ENCODE assay signal across 9 mouse cellular contexts in genomic region chr14:45455651-45456501, GRCm38 (mm10). TPM values are rescaled to one million over a fixed set of nuclear protein-coding genes. Genes with fewer than 3 reads are reported as not detected.
DNase-seq lines count a peak whose midpoint lies in the region; ATAC-seq lines count a peak whose summit lies in the region.
"Had no signal": no experiment of that assay in that cellular context is flagged by ENCODE, and none has a peak within 500 bp of the region (broad histone marks: within the 10 kb centered on the region; RNA-seq: fewer than 3 reads in every experiment).

No protein-coding gene starts in this region.

- H3K4me2 ChIP-seq in midbrain, embryonic 11.5 days = no peak overlapping the region
- H3K4me2 ChIP-seq in hindbrain, embryonic 15.5 days = no peak overlapping the region
- no peak overlapping the region for H3K4me2 ChIP-seq in stomach, embryonic 16.5 days (ENCODE audit: low read depth, low read length)

- ATAC-seq in midbrain, embryonic 11.5 days (ENCODE audit: low FRiP score) = no peak
- ATAC-seq in hindbrain, embryonic 15.5 days (ENCODE audit: low FRiP score, low read depth) = no peak
- ATAC-seq in stomach, embryonic 16.5 days (ENCODE audit: insufficient read depth, low FRiP score) = no peak

- H3K27me3 ChIP-seq in midbrain, embryonic 10.5 days (ENCODE audit: low read depth, poor library complexity, severe bottlenecking) = no peaks in the 10 kb centered on the region
- no peaks in the 10 kb centered on the region for H3K27me3 ChIP-seq in midbrain, embryonic 11.5 days (ENCODE audit: control insufficient read depth, insufficient read depth, low read length)
- H3K27me3 ChIP-seq in hindbrain, embryonic 15.5 days = no peaks in the 10 kb centered on the region
- no peaks in the 10 kb centered on the region for H3K27me3 ChIP-seq in stomach, embryonic 16.5 days (ENCODE audit: control insufficient read depth, insufficient read depth, low read length)

- peaks cover 32% of the 10 kb centered on the region for H3K36me3 ChIP-seq in midbrain, embryonic 10.5 days
- H3K36me3 ChIP-seq in midbrain, embryonic 11.5 days (ENCODE audit: control insufficient read depth, insufficient read depth, low read length) = 0 out of 2 replicates have a peak, but pooled peaks cover 2% of the 10 kb centered on the region
- H3K36me3 ChIP-seq in hindbrain, embryonic 15.5 days = peaks cover 7% of the 10 kb centered on the region
- 0 out of 2 replicates have a peak, but pooled peaks cover 7% of the 10 kb centered on the region for H3K36me3 ChIP-seq in stomach, embryonic 16.5 days (ENCODE audit: control insufficient read depth, insufficient read depth, low read length)

- H3K9me3 ChIP-seq in midbrain, embryonic 10.5 days (replicated peaks) = no peaks in the 10 kb centered on the region
- no peaks in the 10 kb centered on the region for H3K9me3 ChIP-seq in midbrain, embryonic 11.5 days (ENCODE audit: control insufficient read depth, low read length)
- H3K9me3 ChIP-seq in hindbrain, embryonic 15.5 days = no peaks in the 10 kb centered on the region
- no peaks in the 10 kb centered on the region for H3K9me3 ChIP-seq in stomach, embryonic 16.5 days (replicated peaks; ENCODE audit: control insufficient read depth, low read length)

- H3K4me1 ChIP-seq in midbrain, embryonic 10.5 days = peaks cover 41% of the 10 kb centered on the region
- H3K4me1 ChIP-seq in midbrain, embryonic 11.5 days (ENCODE audit: control insufficient read depth, insufficient read depth, low read length) = peaks cover 4% of the 10 kb centered on the region
- peaks cover 27% of the 10 kb centered on the region for H3K4me1 ChIP-seq in hindbrain, embryonic 15.5 days (replicated peaks)
- peaks cover 27% of the 10 kb centered on the region for H3K4me1 ChIP-seq in stomach, embryonic 16.5 days (ENCODE audit: control insufficient read depth, insufficient read depth, low read length)

- DNase-seq in gastrocnemius, adult 18-20 months (ENCODE audit: low spot score) = peak; percentile 25
- DNase-seq in gastrocnemius, postnatal 25 days = no peak
- no peak for DNase-seq in midbrain, embryonic 10.5 days (ENCODE audit: low spot score)
- no peak for DNase-seq in midbrain, embryonic 11.5 days (ENCODE audit: low spot score, missing footprints)
- no peak for DNase-seq in cerebellum, adult 11 months
- no peak for DNase-seq in gastrocnemius, postnatal 14 days

- intact Hi-C loops in gastrocnemius, postnatal 14 days (cut with DNase I; ENCODE audit: low total_unique reads) = no loop called here

- 0 out of 2 replicates have a peak overlapping the region, but pooled peaks have one; percentile 9 for H3K27ac ChIP-seq in midbrain, embryonic 10.5 days (replicated peaks)
- no peak overlapping the region for H3K27ac ChIP-seq in midbrain, embryonic 11.5 days (ENCODE audit: low read depth, low read length)
- peak overlapping the region; percentile 47 for H3K27ac ChIP-seq in hindbrain, embryonic 15.5 days (replicated peaks)
- peak overlapping the region; percentile 57 for H3K27ac ChIP-seq in stomach, embryonic 16.5 days (ENCODE audit: low read length)
- H3K27ac ChIP-seq: liver, embryonic 14.5 days had no signal

- H3K4me3 ChIP-seq in midbrain, embryonic 10.5 days = no peak overlapping the region
- H3K4me3 ChIP-seq in midbrain, embryonic 11.5 days (ENCODE audit: low read depth, low read length) = no peak overlapping the region
- H3K4me3 ChIP-seq in hindbrain, embryonic 15.5 days = no peak overlapping the region
- H3K4me3 ChIP-seq in stomach, embryonic 16.5 days (replicated peaks; ENCODE audit: low read length) = no peak overlapping the region

- no peak overlapping the region for H3K9ac ChIP-seq in midbrain, embryonic 11.5 days (ENCODE audit: low read length)
- no peak overlapping the region for H3K9ac ChIP-seq in hindbrain, embryonic 15.5 days
- H3K9ac ChIP-seq in stomach, embryonic 16.5 days (ENCODE audit: low read length) = no peak overlapping the region
- H3K9ac ChIP-seq: liver, embryonic 14.5 days had no signal

- 76% methylated on average over 12 of the region's 12 CpGs for WGBS in midbrain, embryonic 10.5 days
- 77% methylated on average over 12 of the region's 12 CpGs for WGBS in midbrain, embryonic 11.5 days
- 61% methylated on average over 12 of the region's 12 CpGs for WGBS in hindbrain, embryonic 15.5 days
- WGBS in stomach, embryonic 16.5 days = 52% methylated on average over 12 of the region's 12 CpGs

RNA-seq across cellular contexts. Expression of gene Gnpnat1, which starts 51.2 kb away (rescaled TPM):
- 1 to 10 TPM; 8.4 to 9.0 TPM for total RNA-seq in gastrocnemius, adult 18-20 months (2021)
- 1 to 10 TPM; 9.2 to 9.7 TPM for total RNA-seq in gastrocnemius, postnatal 25 days (2021)
- 37.8 and 42.4 TPM in 2 replicates for polyA plus RNA-seq in midbrain, embryonic 10.5 days (2016; fragmentation: Nextera tagmentation; extraction: Ambion mirVana)
- 42.7 and 46.6 TPM in 2 replicates for polyA plus RNA-seq in midbrain, embryonic 11.5 days (2014; fragmentation: Nextera tagmentation; extraction: Ambion mirVana)
- polyA plus RNA-seq in hindbrain, embryonic 15.5 days (2015; fragmentation: Nextera tagmentation; extraction: Ambion mirVana) = 27.0 and 31.6 TPM in 2 replicates
- 45.5 and 55.1 TPM in 2 replicates for polyA plus RNA-seq in stomach, embryonic 16.5 days (2015; fragmentation: Nextera tagmentation; extraction: Ambion mirVana)
- total RNA-seq in gastrocnemius, postnatal 14 days (2021) = 10 to 100 TPM in 1 of 2 experiments, 1 to 10 TPM in 1; 9.5 to 12.3 TPM
